Mouse (Mus musculus) forebrain, embryonic 13.5 days (tissue): ENCODE measurements at regions not wholly inside any gene's neighbourhood (a gene's known extent, or its start where the extent isn't known, plus 50 kb on each side); places are given as distances from the start of the nearest gene placed in this dataset.
A peak's percentile ranks its signal among the peaks of the same experiment; 100 is the strongest.

Source experiments
- ATAC-seq: fragments of 200-750 bp; cut with Nextera tagmentation; 2 replicates; pipeline ENCODE4 v1.8.0; 2017
- H3K27ac ChIP-seq: fragments of 300-500 bp; sonication (generic); 2 replicates; pipeline ENCODE4 v1.5.1; 2015; ENCODE audit warnings: inconsistent platforms, mild to moderate bottlenecking, moderate library complexity
- H3K27me3 ChIP-seq: fragments of 300-500 bp; sonication (generic); 2 replicates; pipeline ENCODE4 v1.6.1; 2015; ENCODE audit warnings: mild to moderate bottlenecking, inconsistent platforms
- H3K36me3 ChIP-seq: fragments of 300-500 bp; sonication (generic); 2 replicates; pipeline ENCODE4 v1.6.1; 2015; ENCODE audit warnings: mild to moderate bottlenecking, inconsistent platforms; ENCODE audit not compliant: poor library complexity, severe bottlenecking
- H3K4me1 ChIP-seq: fragments of 300-500 bp; sonication (generic); 2 replicates; pipeline ENCODE4 v1.6.1; 2015; ENCODE audit warnings: inconsistent platforms
- H3K4me2 ChIP-seq: fragments of 300-500 bp; sonication (generic); 2 replicates; pipeline ENCODE4 v1.6.1; 2015; ENCODE audit warnings: inconsistent platforms, mild to moderate bottlenecking, moderate library complexity
- H3K4me3 ChIP-seq: fragments of 300-500 bp; sonication (generic); 2 replicates; pipeline ENCODE4 v1.5.1; 2015; ENCODE audit warnings: mild to moderate bottlenecking, inconsistent platforms
- H3K9ac ChIP-seq: fragments of 300-500 bp; sonication (generic); 2 replicates; pipeline ENCODE4 v1.6.1; 2015; ENCODE audit warnings: mild to moderate bottlenecking, inconsistent platforms
- H3K9me3 ChIP-seq: fragments of 300-500 bp; sonication (generic); replicated peaks from 2 replicates; pipeline ENCODE4 v1.6.1; 2016; ENCODE audit warnings: inconsistent platforms
- WGBS: fragments of 180-500 bp; shearing (Covaris S2); methylation state at CpG from one replicate; pipeline ENCODE4 v1.1.7; 2015; 5-methylcytosine and 5-hydroxymethylcytosine counted together

DNA sequence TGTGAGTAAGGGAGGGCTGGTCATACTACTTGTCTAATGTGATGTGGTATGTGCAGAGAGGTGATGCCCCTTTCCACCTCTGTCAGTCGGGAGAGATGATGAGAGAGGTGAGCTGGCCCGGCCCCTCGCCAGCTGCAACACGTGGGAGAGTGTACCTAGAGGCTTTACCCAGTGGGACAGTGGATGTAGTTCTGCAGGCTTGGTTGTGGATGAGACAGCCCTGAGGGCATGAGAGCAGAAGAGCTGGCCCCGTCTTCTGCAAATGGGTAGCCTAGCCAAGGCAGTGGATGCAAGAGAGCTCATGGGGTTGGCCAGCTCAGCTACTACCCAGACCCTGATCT, 88.1 kb upstream of the Gnai1 start:
- H3K4me2 ChIP-seq = no peak overlapping the region
- H3K4me3 ChIP-seq = no peak overlapping the region
- no peak overlapping the region for H3K27ac ChIP-seq
- 93% methylated on average over 5 of the region's 5 CpGs for WGBS
- no peak overlapping the region for H3K9ac ChIP-seq
- H3K27me3 ChIP-seq = no peaks in the 10 kb centered on the region
- no peaks in the 10 kb centered on the region for H3K36me3 ChIP-seq
- H3K9me3 ChIP-seq = no peaks in the 10 kb centered on the region
- ATAC-seq = no peak; the same call in 1 of the 2 replicates
- H3K4me1 ChIP-seq = no peaks in the 10 kb centered on the region

DNA sequence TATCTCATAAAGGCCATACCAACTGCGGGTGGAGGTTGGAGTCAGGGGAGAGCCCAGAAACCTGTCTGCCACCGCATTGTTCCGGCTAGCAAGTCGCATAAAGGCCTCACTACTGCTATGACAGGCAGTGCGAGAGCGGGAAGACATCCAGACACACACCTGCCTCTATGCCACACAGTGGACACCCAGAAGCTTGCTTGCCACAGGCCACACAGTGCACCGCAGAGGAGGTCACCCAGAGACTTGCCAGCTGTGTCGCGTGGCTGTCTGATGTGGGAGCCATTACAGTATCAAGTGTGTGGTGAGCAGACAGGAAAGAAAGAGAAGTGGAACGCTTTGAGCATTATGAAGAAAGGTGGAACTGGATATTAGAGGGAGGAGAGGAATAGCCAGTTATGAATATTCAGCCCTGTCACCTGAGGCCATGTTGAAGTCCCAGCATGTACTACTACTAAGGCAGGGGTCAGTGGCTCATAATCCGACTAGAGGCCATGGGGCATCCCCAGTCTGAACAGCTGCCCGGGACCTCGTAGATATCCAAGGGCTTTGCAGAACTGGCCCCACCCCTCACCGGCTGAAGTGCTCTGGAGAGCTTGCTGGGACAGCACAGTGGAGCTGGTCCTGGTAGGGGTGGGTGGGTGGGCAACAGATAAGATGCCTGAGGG, 87.6 kb upstream of the Gnai1 start:
- no peak overlapping the region for H3K4me3 ChIP-seq
- no peaks in the 10 kb centered on the region for H3K9me3 ChIP-seq
- no peak overlapping the region for H3K9ac ChIP-seq
- no peaks in the 10 kb centered on the region for H3K27me3 ChIP-seq
- no peak overlapping the region for H3K27ac ChIP-seq
- H3K36me3 ChIP-seq = no peaks in the 10 kb centered on the region
- ATAC-seq = peak; percentile 38
- H3K4me2 ChIP-seq = no peak overlapping the region
- no peaks in the 10 kb centered on the region for H3K4me1 ChIP-seq
- WGBS = 95% methylated on average over 14 of the region's 14 CpGs

DNA sequence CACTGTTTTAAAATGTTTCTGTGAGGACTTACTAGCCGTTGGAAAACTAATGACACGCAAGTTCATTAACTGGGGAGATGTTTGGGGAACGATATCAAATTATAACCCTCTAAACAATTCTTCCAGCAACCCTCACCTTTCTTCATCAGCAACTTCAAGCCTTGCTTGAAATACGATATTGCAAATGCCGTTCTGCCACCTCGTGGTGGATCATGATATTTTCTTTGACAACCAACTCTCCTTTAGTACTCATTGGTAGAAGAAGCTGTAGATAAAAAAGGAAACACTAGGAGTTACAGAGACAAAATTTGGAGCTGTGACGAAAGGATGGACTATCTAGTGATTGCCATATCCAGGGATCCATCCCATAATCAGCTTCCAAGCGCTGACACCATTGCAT, 85.8 kb upstream of the Gnai1 start:
- Histone ChIP-seq H3K4me2 (no peak overlapping the region), H3K9me3 (no peaks in the 10 kb centered on the region), H3K4me3 (no peak overlapping the region), H3K36me3 (no peaks in the 10 kb centered on the region), H3K27ac (no peak overlapping the region), H3K9ac (no peak overlapping the region), H3K27me3 (no peaks in the 10 kb centered on the region), H3K4me1 (no peaks in the 10 kb centered on the region)
- WGBS = 25% methylated on average over 8 of the region's 8 CpGs
- peak; percentile 88 for ATAC-seq

DNA sequence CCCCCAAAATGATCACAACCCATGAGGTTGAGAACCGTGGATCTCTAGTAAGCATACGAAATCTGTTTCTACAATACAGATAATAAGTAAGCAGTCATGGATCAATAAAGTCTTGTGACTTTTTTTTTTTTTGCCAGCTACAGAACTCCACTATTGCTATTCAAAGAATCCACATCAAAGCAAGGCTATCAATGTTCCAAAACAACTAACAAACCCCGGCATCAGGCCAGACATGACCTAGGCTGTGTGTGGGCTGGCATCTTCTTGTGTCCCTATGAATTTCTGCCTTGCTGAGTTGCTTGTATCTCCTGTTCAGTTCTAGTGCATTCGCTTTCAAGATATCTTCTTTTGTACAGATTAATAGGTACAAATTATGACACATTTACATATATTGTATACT, 79.8 kb upstream of the Gnai1 start:
- Histone ChIP-seq H3K27ac (no peak overlapping the region), H3K9ac (no peak overlapping the region), H3K27me3 (no peaks in the 10 kb centered on the region), H3K4me3 (no peak overlapping the region), H3K4me1 (no peaks in the 10 kb centered on the region), H3K9me3 (no peaks in the 10 kb centered on the region), H3K36me3 (no peaks in the 10 kb centered on the region), H3K4me2 (no peak overlapping the region)
- no peak for ATAC-seq
- 93% methylated on average over 4 of the region's 4 CpGs for WGBS

DNA sequence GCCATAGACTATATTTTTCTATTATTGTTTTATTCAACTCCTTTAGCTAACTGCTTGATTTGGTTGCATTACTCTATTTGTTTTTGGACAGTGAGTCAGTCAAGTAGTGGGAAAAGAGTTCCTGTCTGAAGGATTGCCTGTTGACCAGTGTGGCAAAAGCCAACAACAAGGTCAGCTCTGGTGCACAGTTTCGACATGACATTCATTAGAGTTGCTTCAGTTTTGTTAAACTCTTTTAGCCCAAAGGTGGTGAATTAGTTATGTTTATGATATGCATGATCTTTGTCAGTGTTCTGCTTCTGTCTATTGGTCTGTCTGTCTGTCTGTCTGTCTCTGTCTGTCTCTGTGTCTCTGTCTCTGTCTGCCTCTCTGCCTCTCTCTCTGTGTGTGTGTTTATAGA, 79.1 kb upstream of the Gnai1 start:
- H3K36me3 ChIP-seq = no peaks in the 10 kb centered on the region
- H3K4me1 ChIP-seq = no peaks in the 10 kb centered on the region
- H3K27ac ChIP-seq = no peak overlapping the region
- no peak for ATAC-seq
- H3K9me3 ChIP-seq = no peaks in the 10 kb centered on the region
- H3K9ac ChIP-seq = no peak overlapping the region
- H3K27me3 ChIP-seq = no peaks in the 10 kb centered on the region
- 83% methylated on average over 1 of the region's 1 CpGs for WGBS
- H3K4me2 ChIP-seq = no peak overlapping the region
- H3K4me3 ChIP-seq = no peak overlapping the region

DNA sequence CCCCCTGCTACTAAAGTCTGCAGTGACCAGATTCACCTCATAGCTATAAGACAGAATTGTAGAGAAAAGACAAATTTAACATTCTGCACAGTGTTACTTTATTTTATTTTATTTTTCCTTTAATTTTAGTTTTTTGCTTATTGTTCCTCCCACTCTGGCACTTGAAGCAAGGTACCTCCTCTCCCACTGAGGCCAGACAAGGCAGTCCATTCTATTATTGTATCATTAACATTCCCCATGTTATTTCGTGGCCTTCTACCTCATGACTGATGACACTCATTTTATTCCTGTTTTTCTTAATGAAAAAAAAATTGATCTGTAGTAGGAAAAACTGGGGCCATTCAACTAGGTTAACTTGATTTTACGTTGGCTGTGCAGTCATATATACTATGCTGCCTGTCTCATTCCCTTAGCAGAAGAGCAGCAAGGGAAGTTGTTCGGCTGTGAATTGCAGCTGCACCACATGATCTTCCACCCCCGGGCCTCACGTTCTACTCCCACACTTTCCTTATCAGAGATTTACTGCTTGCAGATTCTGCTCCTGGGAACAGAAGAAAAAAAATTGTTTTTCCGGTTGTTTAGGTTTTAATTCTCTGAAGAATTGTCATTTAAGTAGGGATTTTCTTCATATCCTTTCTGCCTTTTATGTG, 76.1 kb upstream of the Gnai1 start:
- 74% methylated on average over 6 of the region's 6 CpGs for WGBS
- no peak for ATAC-seq
- H3K9ac ChIP-seq = no peak overlapping the region
- no peak overlapping the region for H3K27ac ChIP-seq
- no peaks in the 10 kb centered on the region for H3K27me3 ChIP-seq
- H3K9me3 ChIP-seq = no peaks in the 10 kb centered on the region
- H3K4me1 ChIP-seq = no peaks in the 10 kb centered on the region
- H3K36me3 ChIP-seq = no peaks in the 10 kb centered on the region
- no peak overlapping the region for H3K4me3 ChIP-seq
- H3K4me2 ChIP-seq = no peak overlapping the region

DNA sequence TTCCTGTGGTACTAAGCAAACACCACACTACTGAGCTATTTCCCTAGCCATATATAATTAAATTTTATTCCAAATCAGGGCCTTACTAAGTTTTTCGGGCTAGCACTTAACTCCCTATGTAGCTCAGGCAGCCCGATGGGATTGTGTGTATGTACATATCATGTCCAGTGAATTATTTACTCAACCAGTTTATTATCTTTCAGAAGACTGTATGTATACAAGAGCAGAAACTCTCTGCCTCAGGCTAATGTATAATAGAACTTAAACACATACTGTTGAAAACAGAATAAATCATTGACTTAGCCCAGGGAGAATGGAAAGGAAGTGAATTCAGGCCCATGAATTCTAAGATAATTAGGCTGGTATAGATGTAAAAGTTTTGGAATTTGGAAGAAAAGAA, 74.1 kb upstream of the Gnai1 start:
- no peak for ATAC-seq
- WGBS = 92% methylated on average over 2 of the region's 2 CpGs

DNA sequence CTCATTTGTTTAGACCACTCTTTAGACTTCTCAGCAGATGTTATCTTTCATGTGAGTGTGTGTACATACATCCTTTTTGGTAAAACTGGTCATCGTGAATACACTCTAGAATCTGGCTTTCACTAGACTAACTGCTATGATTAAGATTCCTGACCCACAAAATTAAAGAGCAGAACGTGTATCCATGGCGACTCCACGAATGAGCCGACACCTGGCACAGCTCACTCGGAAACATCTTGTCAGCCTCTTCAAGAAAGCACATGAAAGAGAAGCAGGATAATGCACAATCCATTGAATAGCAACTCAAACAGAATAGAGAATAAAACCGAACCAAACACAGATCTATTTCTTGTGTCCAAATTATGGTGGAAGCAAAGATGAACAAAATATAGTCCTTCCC, 73.1 kb upstream of the Gnai1 start:
- WGBS = 55% methylated on average over 7 of the region's 7 CpGs
- Histone ChIP-seq H3K9ac (no peak overlapping the region), H3K9me3 (no peaks in the 10 kb centered on the region), H3K27me3 (no peaks in the 10 kb centered on the region), H3K4me2 (no peak overlapping the region), H3K27ac (no peak overlapping the region), H3K4me1 (no peaks in the 10 kb centered on the region), H3K4me3 (no peak overlapping the region), H3K36me3 (no peaks in the 10 kb centered on the region)
- ATAC-seq = 0 out of 2 replicates have a peak, but pooled peaks have one; percentile 41

More for the DNA sequence above, 74.1 kb upstream of the Gnai1 start:
- no peak overlapping the region for H3K4me3 ChIP-seq
- H3K36me3 ChIP-seq = no peaks in the 10 kb centered on the region
- no peaks in the 10 kb centered on the region for H3K27me3 ChIP-seq
- H3K9me3 ChIP-seq = no peaks in the 10 kb centered on the region
- no peak overlapping the region for H3K27ac ChIP-seq
- no peak overlapping the region for H3K9ac ChIP-seq
- H3K4me2 ChIP-seq = no peak overlapping the region
- no peaks in the 10 kb centered on the region for H3K4me1 ChIP-seq

DNA sequence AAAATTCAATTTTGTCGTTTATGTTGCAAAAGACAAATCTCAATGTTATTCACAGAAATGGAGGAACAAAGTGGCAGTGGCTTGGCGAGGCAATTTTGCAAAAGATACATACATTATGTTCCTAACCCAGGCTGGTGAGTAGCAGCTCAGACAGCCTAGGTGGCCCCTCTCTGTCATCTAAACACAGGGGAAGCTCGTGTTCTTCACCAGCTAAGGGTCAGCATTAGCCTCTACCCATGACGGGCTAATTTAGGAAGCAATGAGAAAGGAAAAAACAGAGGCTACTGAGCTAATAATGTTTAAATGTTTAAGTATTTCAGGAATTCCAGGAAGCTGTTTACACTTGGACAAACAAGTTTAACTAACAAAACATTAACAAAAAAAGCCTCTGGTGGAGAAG, 64.9 kb upstream of the Gnai1 start:
- Histone ChIP-seq H3K4me2 (no peak overlapping the region), H3K9me3 (no peaks in the 10 kb centered on the region), H3K27me3 (no peaks in the 10 kb centered on the region), H3K4me3 (no peak overlapping the region), H3K36me3 (no peaks in the 10 kb centered on the region), H3K9ac (no peak overlapping the region), H3K4me1 (no peaks in the 10 kb centered on the region), H3K27ac (no peak overlapping the region)
- 68% methylated on average over 4 of the region's 4 CpGs for WGBS
- ATAC-seq = no peak

DNA sequence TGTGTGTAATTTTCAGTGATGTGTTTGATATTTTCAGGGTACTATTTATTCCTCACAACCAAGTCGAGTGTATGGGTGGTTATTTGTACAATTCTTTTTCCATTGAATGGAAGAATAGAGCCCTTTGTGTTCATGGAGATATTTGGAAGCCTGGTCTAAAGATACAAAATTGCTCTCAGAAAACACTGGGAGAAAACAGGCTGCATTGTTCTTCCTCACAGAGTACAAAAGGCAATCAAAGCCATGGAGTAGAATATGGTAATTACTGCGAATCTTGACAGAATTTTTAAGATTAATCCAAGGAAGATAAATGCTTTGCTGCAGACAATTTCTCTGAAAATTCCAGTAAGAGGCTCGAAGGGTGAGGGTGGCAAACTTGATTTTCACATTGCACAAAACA, 54.7 kb upstream of the Gnai1 start:
- Histone ChIP-seq H3K9ac (no peak overlapping the region), H3K27me3 (no peaks in the 10 kb centered on the region), H3K4me1 (no peaks in the 10 kb centered on the region), H3K4me3 (no peak overlapping the region), H3K4me2 (no peak overlapping the region), H3K27ac (no peak overlapping the region), H3K9me3 (no peaks in the 10 kb centered on the region), H3K36me3 (no peaks in the 10 kb centered on the region)
- ATAC-seq = peak; percentile 63; the same call in 1 of the 2 replicates
- 33% methylated on average over 3 of the region's 3 CpGs for WGBS
